Mouse (Mus musculus): ENCODE data around the gene Setd5. TPM values are rescaled to one million over a fixed set of nuclear protein-coding genes. Genes with fewer than 3 reads are reported as not detected.

Setd5 gene
- polyA plus RNA-seq (2012; rRNA removed) = 22.4 and 22.5 TPM in 2 replicates

- Histone ChIP-seq H3K4me3 (ENCODE audit: extremely low read depth, insufficient read depth, insufficient read length) (peak within 1 kb of the TSS; percentile 88), H3K27ac (ENCODE audit: insufficient read depth, low read length) (peak within 1 kb of the TSS; percentile 99), H3K4me1 (ENCODE audit: control insufficient read depth, insufficient read depth, insufficient read length) (peaks cover 3% of the 10 kb centered on the region), H3K27me3 (ENCODE audit: control insufficient read depth, insufficient read depth, low read length) (no peaks in the 10 kb centered on the region), H3K36me3 (ENCODE audit: control insufficient read depth, insufficient read depth, low read length) (no peaks in the 10 kb centered on the region)
- under 1% methylated on average over 83 of the region's 91 CpGs for WGBS
- peak; percentile 94 to 97 for DNase-seq (ENCODE audit: low read depth in 1 of 2, low spot score in 2 of 2)
- no peak for TF ChIP-seq CTCF (IDR thresholded peaks at IDR 0.05; ENCODE audit: extremely low read depth, insufficient read depth, insufficient read length, insufficient replicate concordance)
- peak; percentile 93 for TF ChIP-seq POLR2A (IDR thresholded peaks at IDR 0.05; ENCODE audit: low read depth, low read length)
These were observed at the start of gene Setd5 for GRCm38 (mm10) chr6:113076686-113077516. TSS of gene Setd5 (plus strand) at chr6:113077365.

- no peak for DNase-seq (ENCODE audit: low read depth in 1 of 2, low spot score in 2 of 2)
- TF ChIP-seq CTCF (IDR thresholded peaks at IDR 0.05; ENCODE audit: extremely low read depth, insufficient read depth, insufficient read length, insufficient replicate concordance) (no peak), POLR2A (IDR thresholded peaks at IDR 0.05; ENCODE audit: low read depth, low read length) (no peak)
- WGBS = 27% methylated on average over 2 of the region's 2 CpGs
These were observed 49.7 kb upstream of the Setd5 start for GRCm38 (mm10) chr6:113027446-113027845.

GRCm38 (mm10) chr6:113029006-113029405, 48.2 kb upstream of the Setd5 start:
- no peak overlapping the region for H3K27ac ChIP-seq (ENCODE audit: insufficient read depth, low read length)
- H3K27me3 ChIP-seq (ENCODE audit: control insufficient read depth, insufficient read depth, low read length) = no peaks in the 10 kb centered on the region
- TF ChIP-seq POLR2A (IDR thresholded peaks at IDR 0.05; ENCODE audit: low read depth, low read length) = no peak
- TF ChIP-seq CTCF (IDR thresholded peaks at IDR 0.05; ENCODE audit: extremely low read depth, insufficient read depth, insufficient read length, insufficient replicate concordance) = no peak
- no peaks in the 10 kb centered on the region for H3K4me1 ChIP-seq (ENCODE audit: control insufficient read depth, insufficient read depth, insufficient read length)
- H3K4me3 ChIP-seq (ENCODE audit: extremely low read depth, insufficient read depth, insufficient read length) = no peak overlapping the region
- DNase-seq (ENCODE audit: low read depth in 1 of 2, low spot score in 2 of 2) = no peak
- H3K36me3 ChIP-seq (ENCODE audit: control insufficient read depth, insufficient read depth, low read length) = no peaks in the 10 kb centered on the region
- WGBS = 75% methylated on average over 3 of the region's 3 CpGs

More at GRCm38 (mm10) chr6:113027446-113027845, 49.7 kb upstream of the Setd5 start:
- no peak overlapping the region for H3K4me3 ChIP-seq (ENCODE audit: extremely low read depth, insufficient read depth, insufficient read length)
- no peaks in the 10 kb centered on the region for H3K4me1 ChIP-seq (ENCODE audit: control insufficient read depth, insufficient read depth, insufficient read length)
- no peaks in the 10 kb centered on the region for H3K36me3 ChIP-seq (ENCODE audit: control insufficient read depth, insufficient read depth, low read length)
- H3K27me3 ChIP-seq (ENCODE audit: control insufficient read depth, insufficient read depth, low read length) = no peaks in the 10 kb centered on the region
- no peak overlapping the region for H3K27ac ChIP-seq (ENCODE audit: insufficient read depth, low read length)

- H3K4me1 ChIP-seq (ENCODE audit: control insufficient read depth, insufficient read depth, insufficient read length) = no peaks in the 10 kb centered on the region
- no peak overlapping the region for H3K27ac ChIP-seq (ENCODE audit: insufficient read depth, low read length)
- no peaks in the 10 kb centered on the region for H3K27me3 ChIP-seq (ENCODE audit: control insufficient read depth, insufficient read depth, low read length)
- H3K4me3 ChIP-seq (ENCODE audit: extremely low read depth, insufficient read depth, insufficient read length) = no peak overlapping the region
- no peaks in the 10 kb centered on the region for H3K36me3 ChIP-seq (ENCODE audit: control insufficient read depth, insufficient read depth, low read length)
- TF ChIP-seq CTCF (IDR thresholded peaks at IDR 0.05; ENCODE audit: extremely low read depth, insufficient read depth, insufficient read length, insufficient replicate concordance) (no peak), POLR2A (IDR thresholded peaks at IDR 0.05; ENCODE audit: low read depth, low read length) (no peak)
- 78% methylated on average over 3 of the region's 3 CpGs for WGBS
- DNase-seq (ENCODE audit: low read depth in 1 of 2, low spot score in 2 of 2) = no peak
These were observed 46.6 kb upstream of the Setd5 start for GRCm38 (mm10) chr6:113030553-113030952.

GRCm38 (mm10) chr6:113030970-113031660, 46.0 kb upstream of the Setd5 start:
- Histone ChIP-seq H3K4me3 (ENCODE audit: extremely low read depth, insufficient read depth, insufficient read length) (no peak overlapping the region), H3K4me1 (ENCODE audit: control insufficient read depth, insufficient read depth, insufficient read length) (no peaks in the 10 kb centered on the region), H3K27me3 (ENCODE audit: control insufficient read depth, insufficient read depth, low read length) (no peaks in the 10 kb centered on the region), H3K27ac (ENCODE audit: insufficient read depth, low read length) (no peak overlapping the region), H3K36me3 (ENCODE audit: control insufficient read depth, insufficient read depth, low read length) (no peaks in the 10 kb centered on the region)
- no peak for DNase-seq (ENCODE audit: low read depth in 1 of 2, low spot score in 2 of 2)
- 87% methylated on average over 10 of the region's 10 CpGs for WGBS
- TF ChIP-seq POLR2A (IDR thresholded peaks at IDR 0.05; ENCODE audit: low read depth, low read length) = no peak
- no peak for TF ChIP-seq CTCF (IDR thresholded peaks at IDR 0.05; ENCODE audit: extremely low read depth, insufficient read depth, insufficient read length, insufficient replicate concordance)

- Histone ChIP-seq H3K4me1 (ENCODE audit: control insufficient read depth, insufficient read depth, insufficient read length) (no peaks in the 10 kb centered on the region), H3K27me3 (ENCODE audit: control insufficient read depth, insufficient read depth, low read length) (no peaks in the 10 kb centered on the region), H3K4me3 (ENCODE audit: extremely low read depth, insufficient read depth, insufficient read length) (no peak overlapping the region), H3K36me3 (ENCODE audit: control insufficient read depth, insufficient read depth, low read length) (no peaks in the 10 kb centered on the region), H3K27ac (ENCODE audit: insufficient read depth, low read length) (no peak overlapping the region)
- whole genome bisulfite sequencing = 76% methylated on average over 3 of the region's 3 CpGs
- no peak for DNase-seq (ENCODE audit: low read depth in 1 of 2, low spot score in 2 of 2)
- TF ChIP-seq CTCF (IDR thresholded peaks at IDR 0.05; ENCODE audit: extremely low read depth, insufficient read depth, insufficient read length, insufficient replicate concordance) (no peak), POLR2A (IDR thresholded peaks at IDR 0.05; ENCODE audit: low read depth, low read length) (no peak)
These were observed 45.0 kb upstream of the Setd5 start for GRCm38 (mm10) chr6:113032121-113032520.
